Mouse (Mus musculus) CH12.LX (cell line): ENCODE measurements around the gene Mrln.

Source experiments
- CHD2 ChIP-seq: IDR thresholded peaks from 2 replicates; pipeline ENCODE4 v1.6.1; 2011; ENCODE audit warnings: low read length, improper control_type of control experiment
- CTCF ChIP-seq, 2 experiments: IDR thresholded peaks in 1 of 2; conservative IDR thresholded peaks in 1 of 2; 2 replicates each; pipeline ENCODE4 v1.5.1; 2011 to 2012; ENCODE audit warnings: low read depth in 2 of 2, low read length in 2 of 2, improper control_type of control experiment in 1 of 2, inconsistent platforms in 1 of 2, mild to moderate bottlenecking in 1 of 2, moderate library complexity in 1 of 2
- ETS1 ChIP-seq: conservative IDR thresholded peaks from 2 replicates; pipeline ENCODE4 v1.6.1; 2012; ENCODE audit warnings: low read depth, mild to moderate bottlenecking, inconsistent platforms, low read length, improper control_type of control experiment, moderate library complexity
- MXI1 ChIP-seq: IDR thresholded peaks from 2 replicates; pipeline ENCODE4 v1.6.1; 2011; ENCODE audit warnings: mild to moderate bottlenecking, low read depth, low read length, improper control_type of control experiment

DNA sequence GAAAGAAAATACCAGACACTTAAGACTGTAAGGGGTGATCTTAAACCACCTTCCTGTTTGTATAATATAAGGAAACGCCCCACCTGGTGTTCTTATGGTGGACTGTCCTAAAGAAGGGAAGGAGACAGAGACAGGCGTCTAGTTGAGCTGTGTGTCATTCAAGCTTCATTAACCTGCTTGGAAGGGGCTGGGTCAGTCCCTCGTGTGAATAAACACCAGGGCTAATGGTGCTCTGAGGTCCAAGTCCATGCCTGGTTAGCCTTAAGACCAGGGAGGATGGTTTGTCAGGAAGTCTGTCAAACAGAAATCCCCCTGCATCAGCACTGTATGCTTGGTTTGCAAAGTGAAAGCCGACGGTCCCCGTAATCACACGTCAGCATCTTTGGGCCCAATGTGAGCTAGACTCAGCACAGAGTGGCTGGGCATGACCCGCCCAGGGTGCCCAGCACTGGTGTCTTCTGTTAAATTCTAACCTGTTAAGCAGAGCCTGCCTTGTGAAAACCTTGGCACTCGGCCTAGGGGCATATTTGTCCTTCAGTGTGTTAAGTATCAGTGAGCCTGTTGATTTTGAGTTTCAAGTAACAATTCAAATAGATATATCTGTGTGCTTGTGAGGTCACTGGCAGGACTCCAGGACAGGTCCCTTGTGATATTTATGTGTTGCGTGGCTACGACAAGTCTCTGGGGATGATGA is 23.0 kb upstream of the Mrln start:
- TF ChIP-seq ETS1 (no peak), CTCF (conservative IDR thresholded peaks at IDR 0.05 in 1 of 2, IDR thresholded peaks at IDR 0.05 in 1 of 2; ENCODE audit: low read depth in 2 of 2, low read length in 2 of 2) (no peak), CHD2 (no peak), MXI1 (no peak)
